Mouse (Mus musculus) lung, postnatal 36 days (tissue): ENCODE measurements around the gene Mta1.
A peak's percentile ranks its signal among the peaks of the same experiment; 100 is the strongest.

ENCODE experiments used
- DNase-seq: peaks from one replicate; pipeline ENCODE4 v3.0.0; 2022; ENCODE audit warnings: mixed read lengths

Mta1 gene

DNA sequence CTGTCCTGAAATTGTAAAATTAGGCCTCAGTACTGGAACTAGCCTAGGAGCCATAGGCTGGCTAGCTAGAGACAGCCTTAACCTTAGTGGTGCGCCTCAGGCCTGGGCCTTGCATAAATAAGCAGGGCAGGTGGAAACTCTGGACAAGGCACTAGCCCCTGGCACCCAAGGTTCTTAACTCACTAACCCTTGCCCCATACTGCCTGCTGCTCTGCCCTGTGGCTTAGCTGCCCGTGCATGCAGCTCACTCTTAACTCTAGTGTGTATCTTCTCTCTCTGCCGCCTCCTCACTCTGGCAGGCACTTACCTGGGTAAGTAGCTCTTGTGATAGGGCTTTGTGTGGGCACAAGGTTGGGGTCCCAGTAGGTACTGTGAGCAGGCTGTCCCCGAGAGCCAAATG lies 36.4 kb downstream of the Mta1 start:
- DNase-seq, result no peak

GRCm38 (mm10) chr12:113135401-113135800 lies 37.3 kb downstream of the Mta1 start:
- DNase-seq, result no peak

DNA sequence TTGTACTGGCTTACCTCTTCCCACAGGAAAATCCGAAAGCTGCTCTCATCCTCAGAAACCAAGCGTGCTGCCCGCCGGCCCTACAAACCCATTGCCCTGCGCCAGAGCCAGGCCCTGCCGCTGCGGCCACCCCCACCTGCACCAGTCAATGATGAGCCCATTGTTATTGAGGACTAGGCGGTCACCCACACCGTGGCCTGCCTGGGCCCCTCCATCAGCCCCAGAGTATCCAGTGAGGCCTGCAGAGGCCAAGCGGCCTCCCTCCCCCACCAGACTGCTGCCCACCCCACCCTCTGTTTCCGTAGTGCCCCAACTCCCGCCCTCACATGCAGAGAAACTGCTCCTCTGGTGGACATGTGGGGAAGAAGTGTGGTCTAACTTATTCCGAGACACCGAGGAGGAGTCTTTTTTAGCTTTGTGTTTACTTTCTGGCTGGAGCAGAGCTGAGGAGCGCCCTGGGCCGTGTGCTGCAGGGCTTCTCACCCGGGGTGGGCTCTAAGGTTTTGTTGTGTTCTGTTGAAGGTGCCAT lies 38.5 kb downstream of the Mta1 start:
- no peak for DNase-seq

DNA sequence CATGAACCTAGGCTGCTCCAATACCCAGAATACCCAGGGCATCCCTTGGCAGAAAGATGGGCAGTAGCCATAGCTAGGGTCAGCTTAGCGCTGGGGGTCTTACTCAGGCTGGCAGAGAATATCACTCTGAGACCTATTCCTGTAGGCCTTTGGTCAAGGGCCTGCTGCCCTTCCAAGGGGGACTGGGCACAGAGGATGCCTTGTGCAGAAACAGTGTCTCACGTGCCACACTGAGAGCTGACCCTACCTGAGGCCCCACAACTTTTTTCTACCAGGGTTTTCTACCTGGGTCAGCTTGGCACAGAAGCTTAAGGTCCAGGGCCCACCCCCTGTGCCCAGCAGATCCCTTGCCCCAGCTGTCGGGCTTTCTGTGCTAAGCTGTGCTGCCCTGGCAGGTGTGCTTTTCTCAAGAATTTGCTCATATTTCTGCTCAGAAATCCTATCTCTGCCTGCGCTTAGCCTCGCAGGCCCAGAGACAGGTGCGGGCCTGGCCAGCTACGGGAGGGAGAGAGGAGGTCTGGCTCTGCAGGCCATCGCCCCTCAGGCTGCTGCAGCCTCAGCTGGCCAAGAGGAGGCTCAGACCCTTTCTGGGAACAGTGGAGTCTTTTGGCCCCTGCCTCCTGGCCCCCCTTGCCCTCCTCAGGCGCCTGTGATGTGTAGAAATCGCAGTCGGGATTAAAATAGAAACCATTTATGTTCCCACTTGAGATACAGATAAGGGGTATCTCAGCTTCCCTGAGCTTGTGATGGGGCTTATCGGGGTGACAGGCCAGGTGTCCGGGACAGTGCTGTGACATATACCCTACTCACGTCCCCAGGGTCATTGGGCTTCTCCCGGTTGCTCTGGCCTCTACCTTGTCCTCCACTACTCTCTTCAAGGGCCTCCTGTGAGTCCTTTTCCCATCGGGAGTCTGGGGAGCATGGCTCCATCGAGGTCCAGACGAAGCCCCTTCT lies 39.5 kb downstream of the Mta1 start:
- DNase-seq, result no peak

DNA sequence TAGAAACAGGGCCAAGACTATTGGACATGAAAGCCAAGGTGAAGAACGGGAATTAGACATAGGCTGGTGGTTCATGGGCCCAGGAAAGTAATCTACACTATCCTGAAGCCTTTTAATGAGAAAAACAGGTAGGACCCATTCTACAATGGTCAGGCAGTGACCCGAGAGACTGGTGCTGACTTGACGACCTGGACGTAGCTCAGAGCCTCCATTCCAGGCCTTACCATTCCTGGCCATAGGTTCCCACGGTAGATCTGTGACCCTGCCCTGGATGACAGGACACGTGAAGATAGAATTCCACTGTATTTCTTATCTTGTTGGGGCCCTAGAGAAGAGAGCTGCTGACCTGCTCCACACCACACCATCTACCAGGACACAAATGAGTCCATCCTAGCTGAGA lies 40.2 kb downstream of the Mta1 start:
- no peak for DNase-seq

DNA sequence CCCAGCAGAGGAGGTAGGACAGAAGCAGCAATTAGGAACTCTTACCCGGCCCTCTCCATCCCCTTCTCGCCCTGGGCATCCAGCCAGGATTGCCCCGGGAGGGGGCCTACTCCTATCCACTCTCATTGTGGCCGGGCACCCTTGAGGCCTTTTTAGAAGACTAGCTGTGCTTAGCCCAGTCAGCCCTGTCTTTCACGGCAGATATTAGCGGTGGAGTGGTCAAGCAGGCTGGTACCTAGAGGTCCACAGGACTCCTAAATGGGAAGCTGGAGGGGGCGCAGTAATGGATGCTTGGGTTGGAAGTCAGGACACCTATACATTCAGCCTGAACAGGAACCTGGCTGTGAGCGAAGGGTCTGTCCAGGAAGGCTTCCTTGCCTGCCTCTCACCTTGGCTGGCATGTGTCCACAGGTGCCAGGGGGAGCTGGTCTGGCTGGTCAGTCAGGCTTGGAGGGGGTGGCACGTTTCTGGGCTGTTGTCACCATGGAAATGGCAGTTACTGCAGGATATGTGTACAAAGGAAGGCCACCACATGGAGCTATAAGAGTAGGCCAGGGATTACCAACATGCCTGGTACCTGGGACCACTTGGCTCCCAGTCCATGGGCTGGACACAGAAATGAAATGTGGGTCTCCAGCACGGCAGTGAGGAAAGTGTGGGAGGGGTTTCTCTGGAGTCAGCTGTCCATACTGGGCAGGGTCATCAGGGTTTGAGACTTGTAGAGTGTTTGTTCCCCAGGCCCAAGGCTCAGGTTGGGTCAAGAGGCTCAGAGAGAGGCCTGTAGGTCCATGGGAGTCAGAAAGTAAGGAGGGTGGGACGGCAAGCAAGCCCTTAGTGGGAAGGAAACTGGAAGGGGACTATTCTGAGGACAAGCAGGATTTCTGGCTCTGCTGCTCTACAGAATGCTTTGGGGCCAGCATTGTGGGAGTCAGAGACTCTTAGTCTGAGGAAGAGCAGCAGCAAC lies 41.1 kb downstream of the Mta1 start:
- DNase-seq, result peak; percentile 89

- DNase-seq, result peak; percentile 98
Measured at GRCm38 (mm10) chr12:113139908-113140615, 42.0 kb downstream of the Mta1 start, which contains the start of gene Crip2. TSS of gene Crip2 (plus strand) at chr12:113140236.

DNA sequence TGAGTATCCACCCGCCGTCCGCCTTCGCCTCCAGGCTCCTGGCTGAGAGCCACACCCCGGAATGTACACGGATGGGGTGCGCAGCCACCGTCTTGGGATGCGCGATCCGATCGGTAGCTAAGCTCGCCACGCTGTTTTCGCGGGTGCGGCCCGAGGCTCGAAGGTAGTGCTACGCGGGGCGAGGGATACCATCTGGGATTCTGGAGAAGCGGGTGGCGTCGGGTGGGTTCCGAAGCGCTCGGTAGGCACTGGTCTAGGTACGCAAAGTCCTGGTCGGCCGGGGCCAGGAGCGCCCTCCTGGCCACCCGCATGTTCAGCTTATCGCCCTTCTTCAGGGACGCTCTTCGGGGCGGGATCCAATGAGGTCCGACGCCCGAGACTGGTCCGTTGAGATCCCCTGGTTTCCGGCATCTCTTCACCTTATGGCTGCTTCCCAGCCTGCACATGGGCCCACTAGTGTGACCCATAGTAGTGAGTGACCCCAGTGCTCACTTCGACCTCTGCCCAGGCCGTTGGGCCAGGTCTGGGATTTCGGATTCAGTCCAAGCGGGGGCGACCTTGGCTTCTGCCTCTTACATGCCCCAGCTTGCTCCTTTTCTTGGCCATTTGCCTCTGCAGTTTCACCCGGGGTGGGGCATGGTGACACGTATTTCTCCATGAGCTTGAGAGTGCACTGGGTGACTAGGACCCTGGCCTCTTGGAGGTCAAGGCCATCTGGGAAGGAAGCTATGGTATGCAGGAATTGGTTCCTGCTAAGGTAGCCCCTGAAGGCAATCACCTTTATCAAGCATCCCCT lies 42.7 kb downstream of the Mta1 start:
- DNase-seq, result peak; percentile 68

DNA sequence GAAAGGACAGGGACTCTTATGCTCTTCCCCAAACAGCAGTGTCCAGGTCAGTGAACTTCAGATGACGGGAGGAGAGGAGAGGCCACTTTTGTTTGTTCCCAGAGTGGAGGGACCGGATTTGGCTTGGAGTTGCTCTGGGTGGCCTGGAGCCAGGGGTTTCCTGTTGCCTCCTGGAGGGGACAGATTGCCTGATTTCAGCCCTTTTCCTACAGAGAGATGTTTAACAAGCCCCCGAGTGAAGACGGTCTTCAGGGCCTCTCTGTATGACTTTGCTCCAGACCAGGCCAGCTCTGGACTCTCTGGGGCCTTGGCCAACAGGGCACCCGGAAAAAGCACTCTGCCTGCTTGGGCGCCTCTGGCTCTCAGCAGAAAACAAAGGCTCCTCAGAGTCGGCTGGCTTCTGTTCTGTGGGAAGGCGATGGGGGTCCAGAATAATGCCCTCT lies 43.5 kb downstream of the Mta1 start:
- DNase-seq, result peak; percentile 81

DNA sequence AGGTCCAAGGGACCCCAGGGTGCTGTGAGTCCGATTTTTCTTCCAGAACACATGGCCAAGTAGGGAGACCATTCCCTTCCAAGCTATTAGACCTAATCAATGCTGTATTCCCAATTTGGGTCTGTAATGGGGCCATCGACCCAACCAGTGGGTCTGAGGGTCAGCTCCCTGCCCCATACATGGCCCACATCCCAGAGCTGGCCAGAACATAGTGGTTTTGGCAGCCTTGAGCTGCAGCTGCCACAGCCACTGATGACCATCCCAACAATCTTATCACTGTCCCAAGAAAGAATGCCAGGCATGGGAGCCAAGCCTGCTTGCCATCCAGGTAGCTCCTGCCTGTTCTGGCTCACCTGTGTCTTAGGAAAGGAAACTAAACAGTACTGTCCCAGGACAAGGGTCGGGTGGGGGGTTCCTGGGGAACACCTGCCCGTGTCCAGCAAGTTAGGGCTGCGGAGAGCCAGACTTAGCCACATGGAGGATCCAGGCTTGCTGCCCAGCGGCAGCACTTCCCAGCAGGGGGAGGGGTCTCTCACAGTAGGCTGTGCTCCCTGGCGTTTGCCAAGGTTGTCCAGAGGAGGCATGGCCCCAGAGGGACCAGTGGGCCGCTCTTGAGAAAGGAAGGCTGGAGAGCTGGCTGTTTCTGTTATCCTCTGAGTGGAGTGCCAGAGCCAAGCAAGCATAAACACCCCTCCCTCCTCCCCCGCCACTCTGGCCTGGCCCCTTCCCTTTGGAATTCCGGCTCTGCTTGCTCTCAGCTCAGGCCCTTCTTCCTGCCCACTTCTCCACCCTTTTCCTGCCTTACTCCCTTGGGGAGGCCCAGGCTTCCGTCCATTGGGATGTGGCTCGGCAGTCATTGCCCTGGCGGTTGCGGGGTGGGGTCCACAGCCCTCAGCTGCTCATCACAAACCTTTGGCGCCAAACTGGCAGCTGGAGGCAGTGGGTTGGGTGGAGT lies 44.2 kb downstream of the Mta1 start:
- peak; percentile 96 for DNase-seq

DNA sequence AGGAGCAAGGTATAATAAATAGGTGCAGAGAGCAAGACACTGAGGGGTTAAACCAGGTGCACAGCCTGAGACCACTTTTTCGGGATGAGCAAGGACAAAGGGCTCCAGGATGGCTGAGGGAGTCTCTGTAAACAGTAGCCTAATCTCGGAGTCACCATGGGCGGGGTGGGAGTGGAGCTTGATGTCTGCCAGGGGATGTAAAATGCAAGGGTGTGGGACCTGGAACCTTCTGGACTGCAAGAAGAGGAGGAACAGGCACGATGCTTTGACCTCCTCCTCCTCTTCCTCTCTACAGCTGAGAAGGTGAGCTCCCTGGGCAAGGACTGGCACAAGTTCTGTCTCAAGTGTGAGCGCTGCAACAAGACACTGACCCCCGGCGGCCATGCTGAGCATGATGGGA lies 45.1 kb downstream of the Mta1 start:
- DNase-seq, result peak; percentile 70

DNA sequence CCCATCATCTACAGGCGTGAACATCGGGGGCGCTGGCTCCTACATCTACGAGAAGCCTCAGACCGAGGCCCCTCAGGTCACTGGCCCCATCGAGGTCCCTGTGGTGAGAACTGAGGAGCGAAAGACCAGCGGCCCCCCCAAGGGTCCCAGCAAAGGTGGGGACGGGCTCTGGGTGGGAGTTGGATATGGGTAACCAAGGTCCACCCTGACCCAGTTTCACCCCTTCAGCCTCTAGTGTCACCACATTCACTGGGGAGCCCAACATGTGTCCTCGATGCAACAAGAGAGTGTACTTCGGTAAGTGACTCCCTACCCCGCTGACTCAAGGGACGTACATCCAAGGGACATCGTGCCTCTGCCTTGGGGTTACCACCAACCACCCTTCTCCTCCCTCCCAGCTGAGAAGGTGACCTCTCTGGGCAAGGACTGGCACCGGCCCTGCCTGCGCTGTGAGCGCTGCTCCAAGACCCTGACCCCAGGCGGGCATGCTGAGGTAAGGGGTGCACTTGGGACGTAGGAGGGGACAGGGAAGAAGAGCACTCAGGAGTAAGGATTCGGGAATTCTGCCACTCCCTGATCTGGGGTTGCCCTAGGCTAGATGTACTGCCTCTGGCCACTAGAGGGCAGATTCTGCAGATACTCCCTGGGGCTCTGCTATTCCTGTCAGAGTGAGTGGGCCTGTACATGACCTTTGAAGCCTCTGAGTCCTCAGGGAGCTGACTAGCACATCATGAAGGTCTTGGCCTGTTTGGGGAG lies 46.1 kb downstream of the Mta1 start:
- DNase-seq, result peak; percentile 76

DNA sequence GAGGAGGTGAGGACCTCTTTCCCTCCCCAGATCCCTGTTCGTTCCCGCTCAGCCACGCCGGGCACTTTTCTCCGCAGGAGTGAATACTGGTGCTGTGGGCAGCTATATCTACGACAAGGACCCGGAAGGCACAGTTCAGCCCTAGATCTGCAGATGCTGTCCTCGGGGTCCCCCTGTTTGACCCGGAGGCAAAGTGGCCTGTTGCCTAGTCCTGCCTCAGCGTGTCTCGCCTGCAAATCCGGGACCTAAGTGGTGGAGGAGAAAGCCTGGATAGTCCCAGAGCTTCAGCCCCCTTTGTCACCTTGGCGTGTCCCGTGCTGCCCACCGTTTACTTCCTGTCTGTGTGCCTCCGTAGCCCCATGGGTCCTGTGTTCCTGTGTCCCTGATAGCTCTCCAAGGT lies 46.8 kb downstream of the Mta1 start:
- no peak for DNase-seq

- no peak for DNase-seq
Measured at GRCm38 (mm10) chr12:113145591-113145990, 47.5 kb downstream of the Mta1 start.

DNA sequence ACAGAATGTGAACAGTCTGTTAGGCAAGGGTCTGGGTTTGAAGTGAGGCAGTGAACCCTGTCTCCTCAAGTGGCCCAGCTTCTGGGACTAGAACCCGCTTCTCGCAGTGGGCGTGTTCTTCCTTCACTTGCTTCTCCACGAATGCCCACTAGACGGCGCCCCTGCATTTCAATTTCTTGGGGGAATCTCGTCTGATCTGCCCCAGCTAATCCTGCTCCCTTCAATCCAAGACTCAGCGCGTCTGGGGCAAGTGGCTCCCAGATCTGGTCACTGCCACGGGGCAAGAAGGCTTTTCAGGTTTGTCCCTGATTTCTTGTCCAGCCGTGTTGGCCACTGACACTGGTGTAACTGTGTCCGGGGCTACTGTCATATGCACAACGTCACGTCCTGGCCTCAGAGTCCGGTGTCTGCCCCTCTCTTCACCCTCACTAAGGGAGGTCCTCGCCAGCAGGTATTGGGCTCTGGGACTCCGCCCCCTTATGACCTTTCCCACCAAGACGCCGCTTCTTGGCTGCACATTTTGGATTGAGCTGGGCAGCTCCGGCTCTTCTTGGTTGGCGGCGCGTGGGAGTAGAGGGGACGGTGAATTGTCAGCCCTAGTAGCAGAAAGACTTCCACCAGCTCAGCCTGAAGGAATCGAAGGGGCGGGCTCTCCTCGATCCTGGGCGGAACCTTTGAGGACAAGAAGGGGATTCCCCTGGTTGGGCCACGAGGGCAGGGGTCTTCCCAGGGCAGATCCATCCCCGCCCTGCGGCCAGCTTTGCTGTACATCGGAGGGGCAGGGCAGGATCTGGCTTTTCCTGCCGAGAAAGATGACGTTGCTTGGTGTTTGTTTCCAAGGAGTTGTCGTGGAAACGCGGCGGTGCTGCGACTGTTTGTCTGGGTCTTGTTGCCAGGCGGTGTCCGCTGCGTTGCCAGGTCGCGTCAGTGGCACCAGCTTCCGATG lies 48.3 kb downstream of the Mta1 start, which contains the start of gene Crip1:
Gene Crip1 (plus strand): TSS at position 205 of the 946 bp plus-strand sequence.
- DNase-seq, result peak; percentile 93

GRCm38 (mm10) chr12:113147481-113147880 lies 49.4 kb downstream of the Mta1 start:
- DNase-seq, result peak; percentile 48

DNA sequence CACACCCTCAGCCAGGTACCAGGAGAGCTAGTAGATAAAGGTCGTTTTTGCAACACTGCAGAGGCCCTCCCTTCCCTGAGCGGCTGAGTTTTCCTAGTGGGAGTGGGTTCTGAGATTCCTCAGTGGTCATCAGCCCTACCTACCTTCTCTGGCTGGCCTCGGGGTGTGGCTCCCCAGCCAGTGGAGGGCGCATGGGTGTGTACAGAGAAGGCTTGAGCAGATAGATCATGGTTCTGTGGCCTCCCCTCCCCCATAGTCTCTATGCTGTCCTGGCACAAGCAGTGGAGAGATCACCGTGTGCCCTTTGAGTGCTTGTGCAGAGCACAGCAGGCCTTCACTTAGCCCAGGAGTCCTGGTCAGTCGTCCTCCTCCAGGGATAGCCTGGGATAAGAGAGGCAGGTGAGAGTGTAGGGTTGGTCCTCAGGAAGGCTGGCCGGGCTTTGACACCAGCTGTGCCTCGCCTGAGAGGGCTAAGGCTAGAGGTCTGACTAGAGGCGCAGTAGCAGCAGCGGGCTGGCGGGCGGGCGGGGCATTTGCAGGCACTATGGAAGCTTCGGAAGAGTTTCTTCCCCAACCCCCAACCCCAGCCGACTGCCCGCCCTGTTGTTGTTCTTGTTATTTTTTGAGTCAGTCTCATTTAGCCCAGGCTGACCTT lies 50.4 kb downstream of the Mta1 start:
- DNase-seq, result peak; percentile 87

- DNase-seq, result peak; percentile 76
Measured at GRCm38 (mm10) chr12:113149341-113149740, 51.3 kb downstream of the Mta1 start.
